Mouse (Mus musculus) olfactory bulb, adult 2 months (tissue): ENCODE measurements at regions not wholly inside any gene's neighbourhood (a gene's known extent, or its start where the extent isn't known, plus 50 kb on each side); places are given as distances from the start of the nearest gene placed in this dataset.

ENCODE experiments used
- CTCF ChIP-seq: fragments of 200-500 bp; IDR thresholded peaks from 2 replicates; pipeline ENCODE4 v1.5.1; 2012; ENCODE audit warnings: low read depth, mild to moderate bottlenecking, low read length, moderate library complexity; ENCODE audit not compliant: insufficient read depth
- POLR2A ChIP-seq: fragments of 200-500 bp; IDR thresholded peaks from 2 replicates; pipeline ENCODE4 v1.6.1; 2012; ENCODE audit warnings: mild to moderate bottlenecking, low read depth, low read length, moderate library complexity; ENCODE audit not compliant: insufficient read depth

DNA sequence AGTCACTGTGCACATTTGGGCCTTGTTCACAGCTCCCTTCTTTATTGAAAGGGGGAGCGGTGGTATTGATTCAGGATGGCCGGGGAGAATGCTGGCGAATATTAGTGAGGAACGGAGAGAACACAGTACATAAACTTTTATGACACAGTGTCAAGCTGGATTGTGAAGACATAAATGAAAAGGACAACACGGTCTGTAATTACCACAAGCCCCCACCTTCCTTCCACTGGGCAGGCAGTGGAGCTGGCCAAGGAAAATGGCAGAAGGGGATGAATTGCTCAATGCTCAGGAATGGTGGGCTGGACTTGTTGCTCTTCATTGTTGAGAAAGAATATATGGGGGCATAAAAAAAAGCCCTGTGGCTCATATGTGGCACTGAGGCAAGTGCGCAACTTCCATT, 486.6 kb downstream of the Ccdc171 start:
- no peak for TF ChIP-seq POLR2A
- TF ChIP-seq CTCF = no peak
